Mouse (Mus musculus) MEL (cell line): Measurements from ENCODE around the gene Speer4b. TPM values are rescaled to one million over a fixed set of nuclear protein-coding genes. Genes with fewer than 3 reads are reported as not detected.

Source experiments
- DNase-seq: peaks from one replicate; pipeline ENCODE4 v3.0.0; 2011; ENCODE audit warnings: low read depth, low spot score
- H3K27ac ChIP-seq: 2 replicates; pipeline ENCODE4 v1.5.1; 2012; ENCODE audit warnings: low read depth, mild to moderate bottlenecking, control low read depth, low read length, moderate library complexity; ENCODE audit not compliant: control insufficient read depth
- H3K27me3 ChIP-seq, 2 experiments: fragments of 150-350 bp in 1 of 2; sonication (generic) in 1 of 2; 2 replicates each; pipeline ENCODE4 v1.6.1; 2012; ENCODE audit warnings: low read length in 2 of 2, mild to moderate bottlenecking in 2 of 2, improper control_type of control experiment in 1 of 2, moderate library complexity in 1 of 2; ENCODE audit not compliant: insufficient read depth in 2 of 2, control insufficient read depth in 1 of 2
- H3K36me3 ChIP-seq, 2 experiments: 2 replicates each; pipeline ENCODE4 v1.6.1; 2012 to 2014; ENCODE audit warnings: low read length in 2 of 2, improper control_type of control experiment in 1 of 2, inconsistent platforms in 1 of 2, mild to moderate bottlenecking in 1 of 2; ENCODE audit not compliant: insufficient read depth in 2 of 2, control insufficient read depth in 1 of 2
- H3K4me1 ChIP-seq, 2 experiments: fragments of 150-350 bp in 1 of 2; sonication (generic) in 1 of 2; 2 replicates each; pipeline ENCODE4 v1.6.1; 2012; ENCODE audit warnings: low read length in 2 of 2, improper control_type of control experiment in 1 of 2, mild to moderate bottlenecking in 1 of 2; ENCODE audit not compliant: insufficient read depth in 2 of 2, control insufficient read depth in 1 of 2
- H3K4me3 ChIP-seq, 2 experiments: fragments of 150-350 bp in 1 of 2; sonication (generic) in 1 of 2; 2 replicates each; pipeline ENCODE4 v1.5.1; 2012; ENCODE audit warnings: low read depth in 2 of 2, low read length in 2 of 2, mild to moderate bottlenecking in 2 of 2, moderate library complexity in 2 of 2, control low read depth in 1 of 2, improper control_type of control experiment in 1 of 2; ENCODE audit not compliant: control insufficient read depth in 1 of 2, insufficient read depth in 1 of 2
- H3K79me2 ChIP-seq: 2 replicates; pipeline ENCODE4 v1.6.1; 2012; ENCODE audit warnings: mild to moderate bottlenecking, low read length, moderate library complexity; ENCODE audit not compliant: control insufficient read depth, poor library complexity, insufficient read depth
- H3K9ac ChIP-seq: 2 replicates; pipeline ENCODE4 v1.6.1; 2012; ENCODE audit warnings: low read depth, mild to moderate bottlenecking, control low read depth, low read length, moderate library complexity; ENCODE audit not compliant: control insufficient read depth, poor library complexity, severe bottlenecking
- H3K9me3 ChIP-seq: fragments of 150-350 bp; sonication (generic); replicated peaks from 2 replicates; pipeline ENCODE4 v1.6.1; 2012; ENCODE audit warnings: mild to moderate bottlenecking, low read length, improper control_type of control experiment, moderate library complexity; ENCODE audit not compliant: insufficient read depth
- BHLHE40 ChIP-seq: IDR thresholded peaks from 2 replicates; pipeline ENCODE4 v1.6.1; 2012; ENCODE audit warnings: low read depth, mild to moderate bottlenecking, inconsistent platforms, low read length, improper control_type of control experiment, borderline replicate concordance
- CHD2 ChIP-seq: IDR thresholded peaks from 2 replicates; pipeline ENCODE4 v1.6.1; 2011; ENCODE audit warnings: low read length, improper control_type of control experiment
- ELF1 ChIP-seq: IDR thresholded peaks from 2 replicates; pipeline ENCODE4 v1.6.1; 2014; ENCODE audit warnings: low read depth, mild to moderate bottlenecking, inconsistent platforms, low read length, improper control_type of control experiment, moderate library complexity
- EP300 ChIP-seq, 2 experiments: IDR thresholded peaks; 2 replicates each; pipeline ENCODE4 v1.6.1; 2011; ENCODE audit warnings: improper control_type of control experiment in 2 of 2, low read length in 2 of 2, low read depth in 1 of 2, mild to moderate bottlenecking in 1 of 2
- GATA1 ChIP-seq: IDR thresholded peaks from 2 replicates; pipeline ENCODE4 v1.6.1; 2011; ENCODE audit warnings: low read depth, low read length, improper control_type of control experiment
- MAFK ChIP-seq: IDR thresholded peaks from 2 replicates; pipeline ENCODE4 v1.6.1; 2011; ENCODE audit warnings: low read depth, mild to moderate bottlenecking, low read length, improper control_type of control experiment, borderline replicate concordance
- MAZ ChIP-seq: IDR thresholded peaks from 2 replicates; pipeline ENCODE4 v1.6.1; 2012; ENCODE audit warnings: low read depth, mild to moderate bottlenecking, inconsistent platforms, low read length, improper control_type of control experiment
- MEF2A ChIP-seq: IDR thresholded peaks from 2 replicates; pipeline ENCODE4 v1.6.1; 2014; ENCODE audit warnings: low read depth, mild to moderate bottlenecking, inconsistent platforms, low read length, improper control_type of control experiment; ENCODE audit not compliant: poor library complexity, insufficient replicate concordance, severe bottlenecking; ENCODE audit errors: extremely low read depth
- MXI1 ChIP-seq: IDR thresholded peaks from 2 replicates; pipeline ENCODE4 v1.6.1; 2011; ENCODE audit warnings: mild to moderate bottlenecking, low read depth, low read length, improper control_type of control experiment
- MYB ChIP-seq: IDR thresholded peaks from 2 replicates; pipeline ENCODE4 v1.6.1; 2011; ENCODE audit warnings: mild to moderate bottlenecking, low read depth, low read length, improper control_type of control experiment
- NELFE ChIP-seq: IDR thresholded peaks from 2 replicates; pipeline ENCODE4 v1.6.1; 2011; ENCODE audit warnings: low read depth, low read length, improper control_type of control experiment
- POLR2A ChIP-seq, 2 experiments: IDR thresholded peaks; 2 replicates each; pipeline ENCODE4 v1.6.1; 2011 to 2012; ENCODE audit warnings: low read length in 2 of 2, mild to moderate bottlenecking in 2 of 2, control low read depth in 1 of 2, improper control_type of control experiment in 1 of 2, low read depth in 1 of 2, moderate library complexity in 1 of 2; ENCODE audit not compliant: control insufficient read depth in 1 of 2, insufficient read depth in 1 of 2, poor library complexity in 1 of 2
- POLR2AphosphoS5 ChIP-seq: IDR thresholded peaks from 2 replicates; pipeline ENCODE4 v1.6.1; 2012; ENCODE audit warnings: low read depth, borderline replicate concordance, mild to moderate bottlenecking, inconsistent platforms, low read length, moderate library complexity, mixed read lengths
- RCOR1 ChIP-seq: IDR thresholded peaks from 2 replicates; pipeline ENCODE4 v1.6.1; 2012; ENCODE audit warnings: low read depth, mild to moderate bottlenecking, inconsistent platforms, low read length, improper control_type of control experiment
- SIN3A ChIP-seq: IDR thresholded peaks from 2 replicates; pipeline ENCODE4 v1.6.1; 2012; ENCODE audit warnings: low read length, improper control_type of control experiment, inconsistent platforms
- SMC3 ChIP-seq: IDR thresholded peaks from 2 replicates; pipeline ENCODE4 v1.6.1; 2011; ENCODE audit warnings: low read depth, low read length, improper control_type of control experiment
- TBP ChIP-seq: IDR thresholded peaks from 2 replicates; pipeline ENCODE4 v1.8.0; 2011; ENCODE audit warnings: low read depth, low read length, improper control_type of control experiment
- TCF12 ChIP-seq: IDR thresholded peaks from 2 replicates; pipeline ENCODE4 v1.6.1; 2014; ENCODE audit warnings: low read depth, mild to moderate bottlenecking, inconsistent platforms, low read length, improper control_type of control experiment, moderate library complexity
- USF2 ChIP-seq, 2 experiments: IDR thresholded peaks; 2 replicates each; pipeline ENCODE4 v1.6.1; 2011 to 2012; ENCODE audit warnings: improper control_type of control experiment in 2 of 2, low read length in 2 of 2, borderline replicate concordance in 1 of 2, inconsistent platforms in 1 of 2, low read depth in 1 of 2, mild to moderate bottlenecking in 1 of 2; ENCODE audit not compliant: insufficient read depth in 1 of 2
- ZMIZ1 ChIP-seq: IDR thresholded peaks from 2 replicates; pipeline ENCODE4 v1.6.1; 2012; ENCODE audit warnings: low read depth, mild to moderate bottlenecking, inconsistent platforms, low read length, improper control_type of control experiment, moderate library complexity
- polyA plus RNA-seq, 2 experiments: library from polyadenylated mRNA; stranded (reverse) in 1 of 2; unstranded in 1 of 2; fragments of >175 nt in 1 of 2; fragments of >200 nt in 1 of 2; gene quantifications; 2 replicates each; pipeline versions ENCODE4 v1.2.1 to v1.2.4; 2012; ENCODE audit warnings: low replicate concordance in 2 of 2, low read depth in 1 of 2; ENCODE audit not compliant: insufficient read length in 2 of 2, insufficient read depth in 1 of 2, missing spikeins in 1 of 2
- total RNA-seq: library from RNA; depleted of rRNA; stranded (reverse); fragments of 300-350 nt; gene quantifications from 2 replicates; pipeline ENCODE4 v1.2.3, GENCODE M21; 2012

The Speer4b gene
- total and polyA plus RNA-seq, 3 experiments = not detected

DNA sequence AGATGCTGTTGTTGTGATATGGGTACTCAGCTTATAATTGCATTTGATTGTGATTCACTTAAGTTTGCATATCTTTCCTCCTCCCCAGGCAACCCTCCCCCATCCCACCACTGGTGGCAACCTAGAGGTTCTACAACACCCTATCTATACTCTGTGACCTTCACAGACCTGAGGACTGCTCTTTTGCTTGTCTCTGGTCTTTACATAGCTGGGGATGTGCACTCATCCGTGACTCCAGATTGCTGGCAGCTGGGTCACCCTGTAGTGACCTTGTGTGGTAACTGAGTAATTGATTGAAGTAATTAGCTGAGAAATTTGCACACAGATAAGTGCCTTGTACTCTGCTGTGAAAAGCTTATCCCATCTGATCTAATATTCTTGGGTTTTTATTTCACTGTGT lies 15.1 kb downstream of the Speer4b start:
- DNase-seq = no peak
- no peak for TF ChIP-seq MAFK
- TF ChIP-seq MXI1 = no peak
- no peak for TF ChIP-seq NELFE
- no peak for TF ChIP-seq SMC3
- no peak for TF ChIP-seq MYB
- TF ChIP-seq ELF1 = no peak
- TF ChIP-seq MAZ = no peak
- TF ChIP-seq POLR2A (IDR thresholded peaks at IDR 0.05; ENCODE audit: control insufficient read depth in 1 of 2, insufficient read depth in 1 of 2, low read depth in 1 of 2, low read length in 2 of 2, poor library complexity in 1 of 2) = no peak
- TF ChIP-seq TBP = no peak
- TF ChIP-seq TCF12 = no peak
- no peak for TF ChIP-seq USF2 (IDR thresholded peaks at IDR 0.05; ENCODE audit: borderline replicate concordance in 1 of 2, insufficient read depth in 1 of 2, low read depth in 1 of 2, low read length in 2 of 2)
- no peak for TF ChIP-seq EP300 (IDR thresholded peaks at IDR 0.05; ENCODE audit: low read depth in 1 of 2, low read length in 2 of 2)
- TF ChIP-seq POLR2AphosphoS5 = no peak
- TF ChIP-seq GATA1 = no peak
- TF ChIP-seq CHD2 = no peak
- TF ChIP-seq BHLHE40 = no peak
- TF ChIP-seq ZMIZ1 = no peak
- TF ChIP-seq RCOR1 = no peak
- H3K9ac ChIP-seq = no peak overlapping the region

DNA sequence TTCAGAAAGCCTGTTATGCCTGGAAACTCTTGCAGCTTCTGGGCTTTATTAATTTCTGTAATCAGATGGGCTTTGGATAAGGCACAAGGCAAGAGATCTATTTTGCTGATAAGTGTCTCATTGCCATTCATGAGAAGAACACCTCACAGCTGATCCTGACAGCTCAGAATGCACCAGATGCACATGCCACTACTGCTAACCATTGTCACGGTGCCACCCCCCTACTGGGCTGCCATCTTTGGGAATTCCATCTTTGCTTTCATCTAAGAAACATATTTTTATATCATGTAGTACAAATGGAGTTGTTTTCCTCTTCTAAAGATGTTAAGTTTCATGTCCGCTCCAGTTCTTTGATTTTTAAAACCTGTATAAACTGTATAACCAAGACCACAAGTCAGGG lies 19.5 kb downstream of the Speer4b start:
- H3K36me3 ChIP-seq = no peaks in the 10 kb centered on the region
- no peaks in the 10 kb centered on the region for H3K4me1 ChIP-seq
- H3K4me3 ChIP-seq = no peak overlapping the region
- H3K27me3 ChIP-seq = no peaks in the 10 kb centered on the region
- DNase-seq = no peak
- no peak for TF ChIP-seq SMC3
- no peak for TF ChIP-seq TCF12
- no peak for TF ChIP-seq SIN3A
- no peak for TF ChIP-seq MEF2A
- H3K27ac ChIP-seq = no peak overlapping the region
- H3K79me2 ChIP-seq = no peaks in the 10 kb centered on the region
- no peak overlapping the region for H3K9ac ChIP-seq
- H3K9me3 ChIP-seq = no peaks in the 10 kb centered on the region

More for the DNA sequence above, 15.1 kb downstream of the Speer4b start:
- Histone ChIP-seq H3K9me3 (no peaks in the 10 kb centered on the region), H3K4me1 (no peaks in the 10 kb centered on the region), H3K27me3 (no peaks in the 10 kb centered on the region), H3K4me3 (no peak overlapping the region), H3K79me2 (no peaks in the 10 kb centered on the region), H3K36me3 (no peaks in the 10 kb centered on the region), H3K27ac (no peak overlapping the region)
